Mouse (Mus musculus) neural tube, embryonic 15.5 days (tissue): ENCODE data around the gene Pacs1. TPM values are rescaled to one million over a fixed set of nuclear protein-coding genes. Genes with fewer than 3 reads are reported as not detected.

Experiments used
- ATAC-seq: fragments of 200-750 bp; cut with Nextera tagmentation; 2 replicates; pipeline ENCODE4 v1.8.0; 2017; ENCODE audit warnings: mild to moderate bottlenecking, moderate TSS enrichment, moderate library complexity; ENCODE audit not compliant: low FRiP score
- H3K27ac ChIP-seq: fragments of 300-500 bp; sonication (generic); replicated peaks from 2 replicates; pipeline ENCODE4 v1.5.1; 2015; ENCODE audit warnings: mild to moderate bottlenecking, inconsistent platforms
- H3K27me3 ChIP-seq: fragments of 300-500 bp; sonication (generic); replicated peaks from 2 replicates; pipeline ENCODE4 v1.6.1; 2015; ENCODE audit warnings: inconsistent platforms
- H3K36me3 ChIP-seq: fragments of 300-500 bp; sonication (generic); 2 replicates; pipeline ENCODE4 v1.6.1; 2015; ENCODE audit warnings: inconsistent platforms
- H3K4me1 ChIP-seq: fragments of 300-500 bp; sonication (generic); 2 replicates; pipeline ENCODE4 v1.6.1; 2015; ENCODE audit warnings: inconsistent platforms
- H3K4me2 ChIP-seq: fragments of 300-500 bp; sonication (generic); 2 replicates; pipeline ENCODE4 v1.6.1; 2015; ENCODE audit warnings: inconsistent platforms, mild to moderate bottlenecking, moderate library complexity
- H3K4me3 ChIP-seq: fragments of 300-500 bp; sonication (generic); replicated peaks from 2 replicates; pipeline ENCODE4 v1.5.1; 2015; ENCODE audit warnings: mild to moderate bottlenecking, inconsistent platforms
- H3K9ac ChIP-seq: fragments of 300-500 bp; sonication (generic); replicated peaks from 2 replicates; pipeline ENCODE4 v1.6.1; 2015; ENCODE audit warnings: mild to moderate bottlenecking, inconsistent platforms
- H3K9me3 ChIP-seq: fragments of 300-500 bp; sonication (generic); replicated peaks from 2 replicates; pipeline ENCODE4 v1.6.1; 2016; ENCODE audit warnings: inconsistent platforms
- WGBS: fragments of 180-500 bp; shearing (Covaris S2); methylation state at CpG from one replicate; pipeline ENCODE4 v1.1.7; 2015; ENCODE audit warnings: mixed read lengths; 5-methylcytosine and 5-hydroxymethylcytosine counted together
- polyA plus RNA-seq: library from polyadenylated mRNA; unstranded; fragments of >200 nt; fragmentation: Nextera tagmentation; extraction: Ambion mirVana; gene quantifications from 2 replicates; pipeline ENCODE4 v1.2.1, GENCODE M21; 2015

Gene Pacs1
- polyA plus RNA-seq, 1 experiment from 2014 or later = 51.0 TPM

GRCm38 (mm10) chr19:5195417-5196035, 77.4 kb downstream of the Pacs1 start:
- H3K9me3 ChIP-seq = no peaks in the 10 kb centered on the region
- H3K36me3 ChIP-seq = no peaks in the 10 kb centered on the region
- H3K27ac ChIP-seq = no peak overlapping the region
- no peak overlapping the region for H3K4me3 ChIP-seq
- H3K27me3 ChIP-seq = no peaks in the 10 kb centered on the region
- no peak for ATAC-seq
- 54% methylated on average over 7 of the region's 7 CpGs for WGBS
- H3K4me2 ChIP-seq = no peak overlapping the region
- H3K9ac ChIP-seq = no peak overlapping the region
- peaks cover 7% of the 10 kb centered on the region; the same call in 1 of the 2 replicates for H3K4me1 ChIP-seq

- Histone ChIP-seq H3K4me3 (no peak overlapping the region), H3K36me3 (no peaks in the 10 kb centered on the region), H3K27ac (no peak overlapping the region), H3K9me3 (no peaks in the 10 kb centered on the region), H3K27me3 (no peaks in the 10 kb centered on the region), H3K4me2 (no peak overlapping the region), H3K4me1 (peaks cover 7% of the 10 kb centered on the region; the same call in 1 of the 2 replicates), H3K9ac (no peak overlapping the region)
- no peak for ATAC-seq
Measured at GRCm38 (mm10) chr19:5192397-5192796, 80.5 kb downstream of the Pacs1 start.

GRCm38 (mm10) chr19:5187439-5187838, 85.5 kb downstream of the Pacs1 start:
- no peak overlapping the region for H3K9ac ChIP-seq
- no peak overlapping the region for H3K27ac ChIP-seq
- WGBS = 89% methylated on average over 2 of the region's 2 CpGs
- ATAC-seq = no peak
- H3K36me3 ChIP-seq = no peaks in the 10 kb centered on the region
- no peak overlapping the region for H3K4me3 ChIP-seq
- H3K27me3 ChIP-seq = no peaks in the 10 kb centered on the region
- peaks cover 7% of the 10 kb centered on the region for H3K4me1 ChIP-seq
- H3K4me2 ChIP-seq = no peak overlapping the region
- no peaks in the 10 kb centered on the region; the same call in 1 of the 2 replicates for H3K9me3 ChIP-seq

- Histone ChIP-seq H3K9ac (no peak overlapping the region), H3K27me3 (no peaks in the 10 kb centered on the region), H3K36me3 (no peaks in the 10 kb centered on the region), H3K4me1 (no peaks in the 10 kb centered on the region; the same call in 1 of the 2 replicates), H3K4me3 (no peak overlapping the region), H3K9me3 (no peaks in the 10 kb centered on the region; the same call in 1 of the 2 replicates), H3K4me2 (no peak overlapping the region), H3K27ac (0 out of 2 replicates have a peak overlapping the region, but pooled peaks have one; percentile 8)
- 47% methylated on average over 2 of the region's 2 CpGs for WGBS
- ATAC-seq = no peak
Measured at GRCm38 (mm10) chr19:5181926-5182325, 91.0 kb downstream of the Pacs1 start.

- no peaks in the 10 kb centered on the region for H3K36me3 ChIP-seq
- ATAC-seq = no peak
- no peak overlapping the region for H3K4me3 ChIP-seq
- WGBS = 67% methylated on average over 5 of the region's 5 CpGs
- H3K27ac ChIP-seq = no peak overlapping the region
- H3K4me1 ChIP-seq = no peaks in the 10 kb centered on the region; the same call in 1 of the 2 replicates
- no peaks in the 10 kb centered on the region for H3K9me3 ChIP-seq
- no peak overlapping the region for H3K9ac ChIP-seq
- no peaks in the 10 kb centered on the region for H3K27me3 ChIP-seq
- no peak overlapping the region for H3K4me2 ChIP-seq
Measured at GRCm38 (mm10) chr19:5178631-5179030, 94.3 kb downstream of the Pacs1 start.

GRCm38 (mm10) chr19:5170430-5170829, 102.5 kb downstream of the Pacs1 start:
- Histone ChIP-seq H3K27me3 (no peaks in the 10 kb centered on the region), H3K36me3 (peaks cover 12% of the 10 kb centered on the region; the same call in 1 of the 2 replicates), H3K9ac (no peak overlapping the region), H3K4me2 (no peak overlapping the region), H3K4me1 (no peaks in the 10 kb centered on the region), H3K4me3 (no peak overlapping the region), H3K27ac (no peak overlapping the region), H3K9me3 (no peaks in the 10 kb centered on the region)
- WGBS = 97% methylated on average over 1 of the region's 1 CpGs
- no peak for ATAC-seq

- Histone ChIP-seq H3K4me1 (no peaks in the 10 kb centered on the region), H3K9me3 (no peaks in the 10 kb centered on the region), H3K4me2 (no peak overlapping the region), H3K27me3 (no peaks in the 10 kb centered on the region), H3K27ac (no peak overlapping the region), H3K4me3 (no peak overlapping the region), H3K9ac (no peak overlapping the region), H3K36me3 (peaks cover 12% of the 10 kb centered on the region; the same call in 1 of the 2 replicates)
- ATAC-seq = no peak
- WGBS = 88% methylated on average over 4 of the region's 4 CpGs
Measured at GRCm38 (mm10) chr19:5167477-5167876, 105.4 kb downstream of the Pacs1 start.

- H3K4me3 ChIP-seq = no peak overlapping the region
- no peak overlapping the region for H3K27ac ChIP-seq
- no peaks in the 10 kb centered on the region for H3K4me1 ChIP-seq
- peaks cover 20% of the 10 kb centered on the region for H3K36me3 ChIP-seq
- H3K9ac ChIP-seq = no peak overlapping the region
- 66% methylated on average over 2 of the region's 2 CpGs for WGBS
- H3K9me3 ChIP-seq = no peaks in the 10 kb centered on the region
- no peak overlapping the region for H3K4me2 ChIP-seq
- ATAC-seq = no peak
- no peaks in the 10 kb centered on the region for H3K27me3 ChIP-seq
Measured at GRCm38 (mm10) chr19:5164380-5164779, 108.5 kb downstream of the Pacs1 start.

- no peaks in the 10 kb centered on the region for H3K27me3 ChIP-seq
- no peaks in the 10 kb centered on the region for H3K4me1 ChIP-seq
- H3K36me3 ChIP-seq = peaks cover 21% of the 10 kb centered on the region
- no peak overlapping the region for H3K4me3 ChIP-seq
- no peak for ATAC-seq
- no peak overlapping the region for H3K27ac ChIP-seq
- H3K9me3 ChIP-seq = no peaks in the 10 kb centered on the region
- no peak overlapping the region for H3K4me2 ChIP-seq
- 95% methylated on average over 3 of the region's 3 CpGs for WGBS
- no peak overlapping the region for H3K9ac ChIP-seq
Measured at GRCm38 (mm10) chr19:5161913-5162312, 111.0 kb downstream of the Pacs1 start.

GRCm38 (mm10) chr19:5152261-5152660, 120.7 kb downstream of the Pacs1 start:
- no peak for ATAC-seq
- H3K36me3 ChIP-seq = peaks cover 34% of the 10 kb centered on the region
- H3K27me3 ChIP-seq = no peaks in the 10 kb centered on the region
- H3K9me3 ChIP-seq = no peaks in the 10 kb centered on the region
- 92% methylated on average over 6 of the region's 6 CpGs for WGBS
- H3K4me2 ChIP-seq = no peak overlapping the region
- no peak overlapping the region for H3K9ac ChIP-seq
- peaks cover 5% of the 10 kb centered on the region; the same call in 1 of the 2 replicates for H3K4me1 ChIP-seq
- H3K4me3 ChIP-seq = no peak overlapping the region
- 0 out of 2 replicates have a peak overlapping the region, but pooled peaks have one; percentile 14 for H3K27ac ChIP-seq

- Histone ChIP-seq H3K4me1 (peaks cover 5% of the 10 kb centered on the region; the same call in 1 of the 2 replicates), H3K9me3 (no peaks in the 10 kb centered on the region), H3K27ac (peak overlapping the region; percentile 14; the same call in 1 of the 2 replicates), H3K27me3 (no peaks in the 10 kb centered on the region), H3K36me3 (peaks cover 34% of the 10 kb centered on the region), H3K4me2 (no peak overlapping the region), H3K4me3 (no peak overlapping the region), H3K9ac (no peak overlapping the region)
- 71% methylated on average over 5 of the region's 5 CpGs for WGBS
- no peak for ATAC-seq
Measured at GRCm38 (mm10) chr19:5151741-5152140, 121.2 kb downstream of the Pacs1 start.

GRCm38 (mm10) chr19:5151331-5151730, 121.6 kb downstream of the Pacs1 start:
- Histone ChIP-seq H3K4me3 (no peak overlapping the region), H3K27me3 (no peaks in the 10 kb centered on the region), H3K4me2 (no peak overlapping the region), H3K36me3 (peaks cover 34% of the 10 kb centered on the region), H3K4me1 (peaks cover 5% of the 10 kb centered on the region; the same call in 1 of the 2 replicates), H3K27ac (peak overlapping the region; percentile 9; the same call in 1 of the 2 replicates), H3K9me3 (no peaks in the 10 kb centered on the region), H3K9ac (no peak overlapping the region)
- WGBS = 34% methylated on average over 3 of the region's 3 CpGs
- peak; percentile 65 for ATAC-seq
